Mouse (Mus musculus): ENCODE measurements around the gene Nfia. TPM values are rescaled to one million over a fixed set of nuclear protein-coding genes. Genes with fewer than 3 reads are reported as not detected.

Gene Nfia
- polyA plus RNA-seq, 1 experiment from 2014 or later, result 21.3 TPM

- H3K36me3 ChIP-seq, result no peaks in the 10 kb centered on the region
- DNase-seq (ENCODE audit: low spot score), result no peak
- no peaks in the 10 kb centered on the region for H3K9me3 ChIP-seq (replicated peaks)
- no peaks in the 10 kb centered on the region for H3K27me3 ChIP-seq (ENCODE audit: low read depth, poor library complexity, severe bottlenecking)
- 93% methylated on average over 3 of the region's 3 CpGs for WGBS
- H3K27ac ChIP-seq, result no peak overlapping the region
- no peak overlapping the region for H3K4me3 ChIP-seq
- no peaks in the 10 kb centered on the region for H3K4me1 ChIP-seq
These were observed 385.4 kb downstream of the Nfia start for GRCm38 (mm10) chr4:98157921-98158320.

- Histone ChIP-seq H3K4me1 (no peaks in the 10 kb centered on the region), H3K4me3 (no peak overlapping the region)
These were observed 393.8 kb downstream of the Nfia start for GRCm38 (mm10) chr4:98166379-98166778.

More at GRCm38 (mm10) chr4:98166379-98166778, 393.8 kb downstream of the Nfia start:
- H3K27ac ChIP-seq, result no peak overlapping the region
- no peak for DNase-seq (ENCODE audit: low spot score)
- no peaks in the 10 kb centered on the region for H3K36me3 ChIP-seq
- 79% methylated on average over 3 of the region's 3 CpGs for WGBS
- no peaks in the 10 kb centered on the region for H3K27me3 ChIP-seq (ENCODE audit: low read depth, poor library complexity, severe bottlenecking)
- H3K9me3 ChIP-seq (replicated peaks), result no peaks in the 10 kb centered on the region

Other genes with a start within 250 kb of the Nfia start
- gene E130114P18Rik, start 5.3 kb downstream of the Nfia start, polyA plus RNA-seq (2016; fragmentation: Nextera tagmentation; extraction: Ambion mirVana), result 2.8 and 11.0 TPM in 2 replicates